Mouse (Mus musculus): ENCODE measurements around the gene Hspa12b.

The Hspa12b gene

GRCm38 (mm10) chr2:131179246-131179886, 52.3 kb downstream of the Hspa12b start:
- peak; percentile 19 to 38 for DNase-seq (ENCODE audit: low spot score in 2 of 2)

- peak; percentile 68 to 75 for DNase-seq (ENCODE audit: low spot score in 2 of 2)
Observed at GRCm38 (mm10) chr2:131179990-131180587, 53.0 kb downstream of the Hspa12b start, which contains the start of gene Cenpb. Gene Cenpb, minus strand, starts transcription at chr2:131180067.

- DNase-seq (ENCODE audit: low spot score in 2 of 2): no peak
Observed at GRCm38 (mm10) chr2:131186343-131186742, 59.3 kb downstream of the Hspa12b start.

GRCm38 (mm10) chr2:131186771-131187601, 59.9 kb downstream of the Hspa12b start, which contains the start of the genes Cdc25b and Spef1:
Gene Cdc25b, plus strand, starts transcription at chr2:131186949.
Gene Spef1, minus strand, starts transcription at chr2:131187282.
- peak; percentile 72 to 79 for DNase-seq (ENCODE audit: low spot score in 2 of 2)

- no peak for DNase-seq (ENCODE audit: low spot score in 2 of 2)
Observed at GRCm38 (mm10) chr2:131187602-131187922, 60.5 kb downstream of the Hspa12b start.

- DNase-seq (ENCODE audit: low spot score in 2 of 2): no peak
Observed at GRCm38 (mm10) chr2:131188311-131188710, 61.2 kb downstream of the Hspa12b start.

- peak; percentile 47 to 64 for DNase-seq (ENCODE audit: low spot score in 2 of 2)
Observed at GRCm38 (mm10) chr2:131189521-131190309, 62.6 kb downstream of the Hspa12b start.

- DNase-seq (ENCODE audit: low spot score in 2 of 2): peak in 1 of 2 experiments; percentile 53
Observed at GRCm38 (mm10) chr2:131190344-131191004, 63.4 kb downstream of the Hspa12b start.

GRCm38 (mm10) chr2:131191005-131191390, 63.9 kb downstream of the Hspa12b start:
- no peak for DNase-seq (ENCODE audit: low spot score in 2 of 2)
